Mouse (Mus musculus): ENCODE measurements at regions not wholly inside any gene's neighbourhood (a gene's known extent, or its start where the extent isn't known, plus 50 kb on each side); places are given as distances from the start of the nearest gene placed in this dataset.

DNA sequence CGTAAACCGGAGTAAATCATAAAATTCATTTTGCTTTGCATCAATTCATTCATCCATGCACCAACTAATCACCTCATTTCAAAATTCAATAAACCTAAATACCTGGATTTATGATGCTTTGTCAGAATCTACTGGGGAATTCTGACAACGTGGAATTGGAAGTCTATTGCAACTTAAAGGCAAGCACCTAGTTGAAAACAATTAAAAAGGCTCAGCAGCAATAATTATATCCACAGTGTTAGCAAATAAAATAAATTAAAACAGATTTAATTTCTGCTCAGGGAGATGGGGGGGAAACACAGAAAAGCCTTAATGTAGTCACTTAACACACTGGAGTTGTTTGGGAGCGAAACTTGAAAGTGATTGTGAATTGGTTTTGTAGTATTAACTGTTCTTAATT lies 430.3 kb upstream of the Tenm3 start:
- TF ChIP-seq CTCF (IDR thresholded peaks at IDR 0.05; ENCODE audit: extremely low read depth, insufficient read depth, low read length) (no peak), POLR2A (IDR thresholded peaks at IDR 0.05; ENCODE audit: extremely low read depth, insufficient read depth, low read length) (no peak)
